Mouse (Mus musculus) thymus, postnatal 0 days (tissue): ENCODE measurements around the gene Snx22. TPM values are rescaled to one million over a fixed set of nuclear protein-coding genes. Genes with fewer than 3 reads are reported as not detected.

Experiments used
- DNase-seq: peaks from one replicate; pipeline ENCODE4 v3.0.0-alpha.2; 2015; ENCODE audit warnings: low spot score
- polyA plus RNA-seq: library from polyadenylated mRNA; unstranded; fragments of >200 nt; fragmentation: Nextera tagmentation; extraction: Ambion mirVana; gene quantifications from 2 replicates; pipeline ENCODE4 v1.2.1, GENCODE M21; 2015

Gene Snx22
- polyA plus RNA-seq, 1 experiment from 2014 or later: 1.4 TPM

- DNase-seq: peak; percentile 14
Observed at GRCm38 (mm10) chr9:66068971-66069391, 538 bp downstream of the Snx22 start.

DNA sequence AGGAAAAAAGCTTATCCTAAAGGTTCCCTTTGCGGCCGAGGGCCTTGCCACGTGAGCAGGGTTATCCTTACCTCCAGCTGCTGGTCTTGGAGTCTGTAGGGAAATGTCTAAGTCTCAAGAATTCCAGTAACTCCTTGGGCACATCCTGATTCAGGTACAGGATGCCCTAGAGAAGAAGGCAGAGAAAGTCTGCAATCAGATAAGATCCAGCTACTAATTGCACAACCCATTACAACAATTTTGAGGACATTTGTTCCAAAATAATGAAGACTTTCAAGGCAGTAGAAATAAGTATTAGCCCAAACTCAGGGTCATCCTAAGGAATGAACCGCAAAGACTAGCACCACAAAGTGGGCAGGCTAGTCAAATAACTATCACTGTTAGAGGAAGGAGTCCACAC lies 1.5 kb downstream of the Snx22 start:
- no peak for DNase-seq

DNA sequence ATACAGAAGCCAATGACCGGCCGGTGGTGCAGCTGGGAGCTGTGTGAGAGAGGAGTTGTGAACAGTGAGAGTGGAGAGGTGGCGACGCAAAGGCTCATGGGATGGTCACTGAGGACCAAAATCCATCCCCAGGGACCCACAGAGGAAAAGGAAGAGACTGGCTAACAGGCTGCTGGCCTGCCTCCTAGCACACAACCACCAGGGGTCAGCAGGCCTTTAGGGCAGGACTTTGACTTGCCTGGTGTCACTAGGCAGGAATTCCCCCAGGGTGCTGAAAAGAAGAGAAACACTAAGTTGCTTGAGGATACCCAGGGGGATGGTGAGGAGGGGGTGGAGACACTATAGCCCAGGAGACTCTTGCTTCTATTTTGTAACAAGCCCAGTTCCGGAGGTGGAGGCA lies 2.0 kb downstream of the Snx22 start:
- no peak for DNase-seq

DNA sequence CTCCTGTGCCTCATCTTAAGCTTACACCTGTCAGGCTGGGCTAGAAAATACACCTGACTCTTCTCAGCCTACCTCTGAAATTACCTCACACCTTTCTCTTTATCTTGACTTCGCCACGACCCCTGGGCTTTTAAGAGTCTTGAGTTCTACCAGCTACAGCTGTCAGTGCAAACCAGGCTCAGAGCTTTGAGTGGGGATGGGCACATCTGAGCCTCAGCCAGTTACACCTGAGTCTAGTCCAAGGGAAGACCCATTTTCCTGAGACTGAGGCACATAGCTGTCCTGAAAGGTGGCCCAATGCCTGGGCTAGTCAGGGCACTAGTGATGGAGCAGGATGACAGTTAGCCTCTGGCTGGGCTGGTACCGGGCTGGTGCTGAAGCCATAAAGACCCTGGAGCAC lies 2.7 kb downstream of the Snx22 start:
- DNase-seq: no peak

DNA sequence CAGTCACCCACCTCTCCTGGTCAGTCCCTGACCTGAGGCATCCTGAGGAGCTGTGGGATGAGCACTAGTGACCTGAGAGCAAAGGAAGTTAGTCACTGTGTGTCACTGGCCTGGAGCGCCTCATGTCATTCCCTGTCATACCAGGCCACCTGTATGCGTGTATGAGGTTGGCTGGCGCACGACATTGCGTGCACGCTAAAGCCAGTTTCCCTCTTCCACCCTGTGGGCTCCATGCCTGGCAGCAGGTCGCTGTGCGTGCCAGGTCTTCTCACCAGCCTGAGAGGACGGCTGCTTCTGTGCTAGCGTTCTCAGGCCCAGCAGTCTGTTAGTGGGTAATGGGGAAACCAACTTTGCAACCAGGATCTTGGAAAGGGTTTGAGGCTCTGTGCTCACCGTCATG lies 5.2 kb downstream of the Snx22 start:
- DNase-seq: no peak

DNA sequence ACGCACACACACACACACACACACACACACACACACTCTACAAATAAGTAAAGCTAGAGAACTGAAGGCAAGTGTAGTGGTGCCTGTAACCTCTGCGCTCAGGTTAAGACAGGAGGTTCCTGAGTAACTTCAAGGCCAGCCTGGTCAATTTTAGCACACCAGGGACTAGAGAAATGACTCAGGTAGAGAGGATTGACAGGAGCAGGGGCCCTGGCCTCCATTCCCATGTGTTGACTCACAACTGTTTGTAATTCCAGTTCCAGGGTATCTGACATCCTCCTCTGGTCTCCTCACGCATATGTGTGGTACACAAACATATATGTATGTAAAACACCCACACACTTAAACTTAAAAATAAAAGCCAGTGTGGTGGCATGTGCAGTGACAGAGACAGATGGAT lies 6.1 kb downstream of the Snx22 start:
- no peak for DNase-seq

DNA sequence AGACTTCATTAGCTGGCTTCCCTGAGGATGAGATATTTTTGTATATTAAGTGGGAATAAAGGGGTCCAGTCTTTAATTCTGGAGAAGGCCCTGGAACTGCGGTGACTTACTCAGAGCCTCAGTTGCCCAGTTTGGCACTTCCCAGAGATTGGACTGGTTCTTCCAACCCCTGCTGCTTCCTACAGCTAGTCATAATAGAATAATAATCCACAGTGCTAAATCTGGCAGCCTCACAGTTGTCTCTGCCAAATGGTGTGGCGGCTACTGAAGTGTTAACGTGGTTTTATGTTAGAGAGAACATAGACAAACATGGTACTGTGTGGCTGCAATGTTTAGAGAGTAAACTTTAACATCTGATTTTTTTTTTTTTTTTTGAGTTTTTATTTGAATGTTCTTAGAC lies 7.9 kb downstream of the Snx22 start:
- DNase-seq: no peak

DNA sequence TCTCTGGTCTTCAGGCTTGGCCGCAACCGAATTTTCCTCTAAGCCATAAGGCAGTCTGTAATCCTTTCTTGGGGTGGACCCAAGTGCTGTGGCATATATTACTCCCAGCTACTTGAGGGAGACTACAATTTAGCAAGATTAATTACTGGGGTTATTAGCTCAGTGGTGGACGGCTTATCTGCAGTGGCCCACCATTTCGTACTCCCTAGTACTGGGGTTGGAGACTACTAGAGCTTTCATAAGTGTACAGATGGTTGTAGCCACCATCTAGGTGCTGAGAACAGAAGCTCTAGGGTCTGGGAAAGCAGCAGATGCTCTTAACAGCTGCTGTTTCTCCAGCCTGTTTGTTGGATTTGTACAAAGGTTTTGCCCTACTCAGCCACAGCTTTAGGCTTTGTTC lies 8.5 kb downstream of the Snx22 start:
- DNase-seq: no peak

DNA sequence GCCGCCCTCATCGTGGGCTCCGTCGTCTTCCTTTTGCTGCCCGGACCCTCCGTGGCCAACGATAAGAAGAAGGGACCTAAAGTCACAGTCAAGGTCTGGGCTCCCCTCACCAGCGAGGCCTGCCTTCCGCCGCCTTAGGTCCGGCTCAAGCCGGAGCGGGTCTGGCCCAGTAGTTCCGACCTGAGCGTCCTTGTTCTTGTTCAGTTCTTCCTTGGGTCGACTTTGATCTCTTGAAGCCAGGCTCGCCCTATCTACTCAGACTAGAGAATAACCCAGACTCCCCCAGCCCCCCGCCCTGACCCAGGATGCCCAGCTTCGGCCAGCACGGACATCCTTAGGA lies 9.2 kb downstream of the Snx22 start:
- DNase-seq: no peak

GRCm38 (mm10) chr9:66059583-66060307 lies 9.8 kb downstream of the Snx22 start, which contains the start of gene Ppib:
TSS of gene Ppib (plus strand) at chr9:66060222.
- peak; percentile 97 for DNase-seq

- DNase-seq: no peak
Observed at GRCm38 (mm10) chr9:66053620-66054019, 15.9 kb downstream of the Snx22 start.

DNA sequence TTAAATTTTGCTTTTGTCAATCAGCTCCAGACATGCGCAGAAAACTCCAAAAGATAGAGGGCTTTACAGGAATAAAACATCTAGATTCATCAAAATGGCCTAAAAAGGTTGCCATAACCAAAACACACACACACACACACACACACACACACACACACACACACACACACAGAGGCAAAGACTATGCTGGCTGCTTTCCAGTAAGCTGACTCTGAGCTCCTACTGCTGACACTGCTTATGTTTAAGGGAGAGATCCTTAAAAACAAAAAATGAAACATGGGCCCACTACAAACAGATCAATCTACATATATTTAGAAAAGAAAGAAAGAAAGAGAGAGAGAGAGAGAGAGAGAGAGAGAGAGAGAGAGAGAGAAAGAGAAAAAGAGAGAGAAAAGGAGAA lies 16.8 kb downstream of the Snx22 start:
- DNase-seq: no peak

DNA sequence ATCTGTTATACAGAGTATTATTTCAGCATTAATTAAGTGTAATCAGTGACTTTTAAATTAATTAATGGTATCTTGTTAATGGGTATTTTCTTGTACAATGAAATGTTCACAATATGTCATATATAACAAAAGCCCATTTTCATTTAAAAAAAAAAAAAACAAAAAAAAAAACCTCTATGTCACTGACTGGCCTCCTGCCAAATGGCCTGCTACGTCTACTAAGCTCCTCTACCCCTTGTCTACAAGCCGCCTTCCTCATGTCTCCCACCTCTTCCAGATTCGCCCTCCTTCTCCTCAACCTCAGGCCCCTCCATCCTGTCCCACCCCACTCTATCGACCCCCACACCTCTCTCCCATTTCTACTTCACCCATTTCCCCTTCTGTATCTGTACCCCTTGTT lies 18.0 kb downstream of the Snx22 start:
- no peak for DNase-seq

DNA sequence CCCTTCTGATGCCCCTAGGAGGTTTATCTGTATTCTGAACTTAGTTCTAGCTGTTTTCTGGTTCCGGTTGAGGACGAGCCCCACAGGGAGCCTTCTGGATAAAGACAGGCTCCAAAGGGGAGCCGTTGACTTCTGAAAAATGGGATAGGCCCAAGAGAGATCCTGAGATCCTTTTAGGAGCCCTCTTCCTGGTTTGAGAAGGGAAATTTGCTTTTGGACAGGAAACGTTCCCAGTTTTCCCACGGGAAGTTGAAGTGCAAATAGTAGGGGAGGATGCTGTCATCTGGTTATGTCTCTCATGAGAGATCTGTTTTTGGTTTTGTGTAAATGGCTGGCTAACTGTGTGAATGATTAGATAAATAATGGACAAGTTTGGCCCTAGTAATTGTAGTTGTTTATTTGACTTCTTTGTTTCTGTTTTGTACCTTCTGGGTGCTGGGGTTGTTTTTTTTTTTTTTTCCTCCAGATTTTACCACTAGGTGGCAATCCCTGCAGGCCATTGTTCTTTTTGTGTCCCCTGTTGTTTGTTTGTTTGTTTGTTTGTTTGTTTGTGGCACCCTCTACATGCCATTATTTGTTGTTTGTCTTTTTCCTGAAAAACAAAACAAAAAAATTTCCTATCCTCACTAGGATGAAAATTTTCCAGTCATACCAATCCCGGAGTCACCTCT lies 19.5 kb downstream of the Snx22 start:
- DNase-seq: no peak

GRCm38 (mm10) chr9:66043241-66043640 lies 26.3 kb downstream of the Snx22 start:
- no peak for DNase-seq

DNA sequence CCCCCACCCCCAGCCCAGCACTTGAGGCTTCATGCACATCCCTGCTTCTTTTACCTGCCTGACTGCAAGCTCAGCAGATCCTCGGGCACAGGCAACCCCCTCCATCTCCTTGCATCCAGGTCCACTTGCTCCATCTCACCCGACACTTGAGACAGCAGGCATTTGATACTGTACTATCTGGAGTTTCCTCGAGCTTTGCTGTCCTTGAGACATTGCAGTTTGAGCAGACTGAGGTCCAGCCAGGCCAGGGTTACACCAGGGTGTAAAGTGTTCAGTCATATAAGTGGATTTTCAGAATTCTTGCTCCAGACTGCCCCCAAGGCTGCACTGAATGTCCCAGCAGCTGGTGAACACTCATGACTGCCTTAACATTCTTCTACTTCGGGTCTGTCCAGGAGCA lies 27.2 kb downstream of the Snx22 start:
- DNase-seq: no peak

GRCm38 (mm10) chr9:66040801-66041200 lies 28.7 kb downstream of the Snx22 start:
- DNase-seq: no peak

DNA sequence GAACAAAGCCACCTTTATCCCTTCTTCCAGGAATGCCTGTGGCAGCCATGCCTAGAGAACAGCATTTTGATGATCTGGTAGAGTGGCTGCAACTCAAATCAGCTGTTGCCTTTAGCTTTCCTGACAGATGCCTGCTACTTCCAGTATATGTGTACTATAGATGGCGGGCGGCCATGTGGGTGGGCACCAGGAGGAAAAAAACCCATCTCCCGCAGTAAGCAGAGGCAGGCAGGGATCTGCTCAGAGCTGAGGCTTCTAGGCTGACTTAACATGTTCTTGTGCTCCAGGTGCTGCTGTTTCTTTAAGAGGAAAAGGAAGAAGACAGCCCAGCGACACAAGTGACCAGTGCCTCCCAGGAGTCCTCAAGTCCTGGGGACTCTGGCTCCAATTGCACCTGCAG lies 30.2 kb downstream of the Snx22 start:
- no peak for DNase-seq

- no peak for DNase-seq
Observed at GRCm38 (mm10) chr9:66038581-66038980, 30.9 kb downstream of the Snx22 start.

- DNase-seq: no peak
Observed at GRCm38 (mm10) chr9:66038082-66038481, 31.4 kb downstream of the Snx22 start.

DNA sequence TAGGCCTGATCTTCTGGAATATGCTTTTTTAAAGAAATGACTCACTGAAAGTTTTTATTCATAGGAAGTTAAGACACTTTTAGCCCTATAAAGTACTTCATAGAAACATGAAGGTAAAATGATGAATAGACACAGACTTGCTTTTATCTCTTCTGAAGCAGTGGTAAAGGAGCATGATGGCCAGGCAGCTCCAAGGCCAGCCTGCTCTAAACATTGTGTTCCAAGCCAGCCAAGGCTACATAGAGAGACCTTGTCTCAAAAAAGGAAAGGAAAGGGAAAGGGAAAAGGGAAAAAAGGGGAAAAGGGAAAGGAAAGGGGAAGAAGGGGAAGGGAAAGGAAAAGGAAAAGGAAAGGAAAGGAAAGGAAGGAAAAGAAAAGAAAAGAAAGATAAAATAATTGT lies 48.9 kb downstream of the Snx22 start:
- DNase-seq: no peak
